Mouse (Mus musculus) kidney, adult 18-20 months (tissue): ENCODE results near the gene Gm9833.

Experiments used
- DNase-seq: peaks from one replicate; pipeline ENCODE4 v3.0.0; 2021

The Gm9833 gene

DNA sequence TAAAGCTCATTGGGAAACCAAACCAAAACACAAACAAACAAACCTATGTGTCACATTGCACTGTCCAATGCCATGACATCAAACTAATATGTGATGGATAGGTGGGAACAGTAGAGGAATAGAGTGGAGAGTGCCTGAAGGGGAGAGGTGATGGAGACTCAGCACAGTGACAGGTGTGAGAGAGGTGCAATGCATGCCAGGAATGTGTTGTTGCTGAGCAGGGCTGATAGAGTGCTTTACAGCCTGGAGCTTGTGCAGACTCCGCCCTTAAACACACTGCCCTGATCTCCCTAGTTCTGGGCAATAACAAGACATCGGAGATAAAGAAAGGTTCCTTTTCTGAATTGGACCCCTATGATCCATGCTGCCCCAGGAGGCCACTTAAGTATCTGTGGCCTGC lies 36.2 kb downstream of the Gm9833 start:
- DNase-seq, result no peak

DNA sequence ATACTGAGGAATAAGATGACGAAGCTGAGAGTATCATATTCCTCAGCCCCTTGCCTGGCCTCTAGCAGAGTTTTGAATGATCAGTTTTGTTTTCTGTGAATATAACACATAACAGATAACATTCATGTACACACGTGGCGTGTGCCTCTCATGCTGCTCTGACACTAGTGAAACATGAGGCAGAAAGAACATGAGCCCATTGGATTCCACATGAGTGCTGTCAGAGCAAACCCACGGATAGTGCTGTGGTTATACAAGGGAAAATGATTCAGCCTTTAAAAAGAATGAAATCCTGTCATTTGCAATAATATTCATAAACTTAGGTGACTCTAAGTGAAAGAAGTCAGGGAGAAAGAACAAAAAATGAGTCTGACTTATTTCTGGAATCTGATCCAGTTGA lies 37.4 kb downstream of the Gm9833 start:
- no peak for DNase-seq

DNA sequence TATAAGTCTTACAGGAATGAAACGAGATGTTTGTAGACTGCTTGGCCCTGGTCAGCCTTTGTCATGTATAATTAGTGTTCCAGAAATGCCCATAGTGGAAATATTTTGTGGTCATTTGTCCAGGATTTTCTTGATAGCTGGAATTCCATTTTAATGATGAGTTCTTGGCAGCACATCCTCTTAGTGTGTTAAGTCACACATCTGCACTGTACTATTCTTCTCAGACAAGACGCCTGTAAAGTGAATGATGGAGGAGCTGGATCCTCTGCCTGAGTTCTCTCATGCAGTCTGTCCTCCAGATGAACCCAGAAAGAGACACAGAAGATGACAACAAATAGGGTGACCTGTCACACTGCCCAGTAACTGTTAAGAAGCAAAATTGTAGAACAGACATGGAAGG lies 38.1 kb downstream of the Gm9833 start:
- DNase-seq, result no peak

DNA sequence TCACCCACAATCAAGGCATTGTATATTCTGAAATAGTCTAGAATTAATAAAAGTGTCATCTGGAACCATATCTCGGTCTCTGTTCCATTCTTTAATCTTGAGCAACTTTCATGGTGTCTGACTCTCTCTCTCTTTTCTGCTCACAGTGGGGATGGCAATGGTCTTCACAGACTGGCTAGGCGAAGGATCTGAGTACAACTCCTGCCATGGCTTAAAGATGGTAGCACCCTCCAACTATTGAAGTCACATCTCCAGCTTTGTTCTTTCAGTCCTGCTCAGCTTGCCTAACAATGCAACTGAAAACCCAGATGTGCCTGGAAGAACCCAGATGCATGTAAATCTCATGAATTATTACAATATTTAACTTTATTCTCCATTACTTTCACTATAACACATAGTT lies 38.6 kb downstream of the Gm9833 start:
- DNase-seq, result no peak

- no peak for DNase-seq
Measured at GRCm38 (mm10) chr3:10126952-10127351, 39.0 kb downstream of the Gm9833 start.

DNA sequence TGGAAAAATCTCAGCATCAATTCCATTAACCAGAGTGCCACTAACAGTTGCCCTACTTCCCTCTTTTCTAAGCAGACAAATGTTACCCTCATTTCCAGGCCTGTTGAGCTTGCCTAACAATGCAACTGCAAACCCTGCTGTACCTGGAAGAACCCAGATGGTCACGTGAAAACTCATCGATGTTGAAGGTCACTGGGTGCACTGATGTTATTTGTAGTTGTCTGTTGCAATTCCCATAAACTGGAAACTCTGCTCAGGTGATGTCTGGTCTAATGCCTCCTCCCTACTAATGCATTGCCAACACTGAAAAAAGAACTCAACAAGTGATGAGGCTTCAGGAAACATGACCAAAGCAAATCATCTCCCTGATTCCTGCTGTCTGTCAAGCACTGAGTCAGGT lies 39.6 kb downstream of the Gm9833 start:
- DNase-seq, result no peak
